Mouse (Mus musculus) ovary, postnatal 36 days (tissue): ENCODE data around the gene Cry2.
A peak's percentile ranks its signal among the peaks of the same experiment; 100 is the strongest.

Experiments
- DNase-seq: peaks from one replicate; pipeline ENCODE4 v3.0.0; 2022; ENCODE audit warnings: low spot score, mixed read lengths

Cry2 gene

DNA sequence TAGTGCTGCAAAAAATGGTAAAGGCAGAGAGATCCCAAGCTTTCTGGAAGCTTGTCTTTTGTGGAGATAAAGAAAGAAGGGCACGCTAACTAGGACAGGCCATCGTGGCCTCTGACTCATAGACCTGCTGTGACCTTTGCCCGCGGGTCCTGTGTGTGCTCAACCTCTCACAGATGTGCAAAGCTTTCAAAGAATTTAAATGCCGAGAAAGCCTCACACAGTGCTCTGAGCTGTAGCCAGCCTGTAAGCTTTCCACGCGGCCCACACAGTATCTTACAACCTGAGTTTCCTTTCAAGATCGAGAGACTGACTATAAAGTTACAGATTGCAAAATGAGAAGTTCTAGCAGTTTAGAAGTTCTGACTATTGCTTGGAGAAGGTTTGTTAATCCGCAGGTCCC, 12.0 kb upstream of the Cry2 start:
- no peak for DNase-seq

DNA sequence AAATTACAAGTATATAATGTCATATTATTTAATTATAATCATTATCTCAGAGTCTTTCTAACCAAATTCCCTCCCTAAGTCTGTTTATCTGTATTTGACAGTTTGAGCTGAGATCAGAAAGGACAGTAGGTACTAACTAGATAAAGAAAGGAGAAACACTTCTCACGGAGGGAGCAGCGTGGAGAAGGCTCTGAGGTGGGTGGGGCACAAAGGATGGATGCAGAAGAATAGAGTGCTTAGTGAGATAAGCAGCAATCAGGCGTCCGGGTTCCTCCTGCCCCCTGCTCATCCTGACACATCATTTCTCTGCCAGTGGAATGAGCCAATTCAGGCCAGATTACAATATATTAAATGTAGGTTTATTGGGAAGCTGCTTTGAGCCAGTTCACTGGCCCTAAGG, 10.5 kb upstream of the Cry2 start:
- no peak for DNase-seq

DNA sequence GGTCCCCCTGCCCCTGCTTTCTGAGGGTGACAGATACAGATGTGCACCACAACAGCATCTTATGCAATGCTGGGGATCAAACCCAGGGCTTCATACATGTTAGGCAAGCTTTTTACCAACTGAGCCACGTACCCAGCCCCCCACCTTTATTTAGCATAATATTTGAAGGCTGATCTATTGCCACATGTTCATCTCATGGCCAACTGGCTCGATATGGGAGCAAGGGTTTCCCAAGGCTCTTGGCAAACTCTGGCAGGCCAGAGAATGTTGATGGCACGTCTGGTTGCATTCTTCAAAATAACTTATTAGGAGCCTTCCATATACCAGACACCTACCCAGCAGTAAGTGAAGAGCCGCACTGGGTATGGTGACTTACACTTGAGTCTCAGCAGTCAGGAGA, 9.5 kb upstream of the Cry2 start:
- no peak for DNase-seq

DNA sequence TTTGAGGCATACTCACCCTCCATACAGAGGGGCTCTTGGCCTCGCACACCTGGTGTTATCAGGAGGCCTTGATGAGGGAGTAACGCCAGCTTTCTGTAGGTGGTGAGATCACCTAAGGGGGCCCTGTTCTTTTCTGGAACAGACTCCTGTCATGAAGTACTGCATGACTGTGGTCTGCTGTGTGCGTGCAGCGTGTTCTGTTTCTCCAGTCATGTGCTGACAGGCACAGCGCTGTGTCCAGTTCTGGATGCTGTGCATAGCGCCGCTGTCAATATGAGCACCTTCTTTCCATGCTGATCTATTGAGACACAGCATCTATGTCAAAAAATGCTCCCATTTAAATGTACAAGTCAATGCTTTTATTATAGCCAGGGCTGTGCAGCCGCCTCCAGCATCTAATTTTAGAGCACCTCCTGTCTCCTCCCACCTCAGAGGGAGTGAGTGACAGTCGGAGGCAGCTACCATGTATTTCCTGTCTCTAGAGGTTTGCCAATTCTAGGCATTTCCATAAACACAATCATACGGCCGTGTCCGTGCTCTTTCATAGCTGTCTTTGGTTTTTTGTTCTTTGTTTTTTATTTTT, 8.7 kb upstream of the Cry2 start:
- DNase-seq, result no peak

DNA sequence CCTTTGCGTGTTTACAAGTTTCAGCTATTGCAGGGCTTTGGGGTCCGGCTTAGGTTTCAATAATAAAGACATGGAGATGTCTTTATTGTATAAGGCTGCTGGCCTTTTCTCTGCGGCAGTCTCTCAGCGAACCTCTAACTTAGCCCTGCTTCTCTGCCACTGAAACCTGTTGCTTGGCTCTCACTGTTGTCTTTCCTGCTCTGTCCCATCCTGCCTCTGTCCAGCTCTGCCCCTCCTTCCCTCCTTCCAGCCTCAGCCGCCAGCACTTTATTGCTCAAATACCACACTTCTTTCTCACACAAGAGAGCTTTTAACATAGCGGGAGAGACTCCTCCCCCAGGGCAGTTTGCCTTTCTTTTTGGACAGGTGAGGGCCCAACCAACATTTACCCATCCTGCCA, 6.6 kb upstream of the Cry2 start:
- no peak for DNase-seq

DNA sequence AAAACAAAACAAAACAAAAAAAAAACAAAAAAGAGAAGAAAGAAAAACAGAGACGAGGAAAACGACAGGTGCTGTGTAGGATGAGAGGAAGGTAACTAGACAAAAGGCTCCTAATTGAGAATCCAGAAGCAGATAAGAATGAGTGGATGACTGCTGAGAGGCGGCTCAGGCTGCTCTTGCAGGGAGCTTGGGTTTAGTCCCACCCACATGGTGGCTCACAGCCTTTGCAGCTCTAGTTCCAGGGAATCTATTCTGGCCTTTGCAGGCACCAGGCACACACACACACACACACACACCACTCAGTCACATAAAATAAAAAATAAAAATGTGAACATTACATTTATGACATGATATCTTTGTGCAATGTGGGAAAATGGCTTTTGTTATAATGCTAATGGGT, 4.7 kb upstream of the Cry2 start:
- DNase-seq, result no peak

DNA sequence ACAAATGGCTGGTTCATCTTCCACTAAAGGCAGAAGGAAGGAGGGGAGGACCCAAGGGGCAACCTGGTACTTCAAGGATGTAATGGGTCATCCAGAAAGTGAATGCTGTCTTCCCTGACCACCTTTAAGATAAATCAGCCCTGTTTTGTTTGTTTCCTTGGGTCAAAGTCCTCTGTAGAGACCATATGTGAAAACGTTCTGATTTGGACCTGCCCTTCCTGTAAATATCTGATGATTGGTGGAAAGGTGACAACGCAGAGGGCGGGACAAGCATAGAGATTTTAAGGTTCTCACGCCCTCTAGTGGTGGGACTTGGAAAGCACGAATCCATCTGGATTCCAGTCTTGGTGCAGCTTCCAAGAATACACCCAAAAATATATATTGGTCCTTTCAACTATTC, 4.0 kb upstream of the Cry2 start:
- peak; percentile 63 for DNase-seq

DNA sequence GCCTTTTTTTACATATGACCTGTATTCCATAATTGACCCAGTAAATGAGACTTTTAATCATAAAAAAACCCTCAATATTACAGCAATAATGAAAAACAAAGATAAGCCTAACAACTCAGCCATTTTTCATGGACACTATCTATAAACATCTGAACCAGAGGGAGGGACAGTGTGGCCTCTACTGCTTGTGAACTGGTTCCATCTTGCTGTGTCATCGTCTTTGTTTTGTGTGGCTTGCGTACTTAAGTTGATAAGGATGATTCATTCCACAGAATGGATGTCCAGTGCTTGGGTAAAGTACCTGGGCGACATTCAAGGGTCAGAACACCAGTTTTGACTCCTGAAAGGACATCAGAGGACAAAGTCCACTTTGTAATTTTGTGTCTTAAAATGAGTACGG, 3.5 kb upstream of the Cry2 start:
- no peak for DNase-seq

DNA sequence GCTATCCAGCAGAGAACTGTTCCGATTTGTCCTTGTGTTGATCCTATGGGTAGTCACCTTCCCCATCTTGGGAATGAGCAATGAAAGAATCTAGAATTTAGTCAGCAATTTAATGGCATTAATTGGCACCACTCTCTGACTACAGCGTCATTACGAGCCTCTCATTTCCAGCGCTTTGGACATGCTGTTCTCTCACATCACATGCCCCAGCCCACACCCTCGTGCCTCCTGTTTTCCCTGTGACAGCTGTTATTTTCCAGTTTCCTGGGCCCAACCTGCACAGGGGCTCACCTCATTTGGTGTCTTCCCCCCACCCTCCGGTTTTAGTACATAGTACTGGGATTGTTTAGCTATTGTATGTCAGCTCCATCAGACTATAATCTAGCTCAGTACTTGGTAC, 1.2 kb upstream of the Cry2 start:
- no peak for DNase-seq

DNA sequence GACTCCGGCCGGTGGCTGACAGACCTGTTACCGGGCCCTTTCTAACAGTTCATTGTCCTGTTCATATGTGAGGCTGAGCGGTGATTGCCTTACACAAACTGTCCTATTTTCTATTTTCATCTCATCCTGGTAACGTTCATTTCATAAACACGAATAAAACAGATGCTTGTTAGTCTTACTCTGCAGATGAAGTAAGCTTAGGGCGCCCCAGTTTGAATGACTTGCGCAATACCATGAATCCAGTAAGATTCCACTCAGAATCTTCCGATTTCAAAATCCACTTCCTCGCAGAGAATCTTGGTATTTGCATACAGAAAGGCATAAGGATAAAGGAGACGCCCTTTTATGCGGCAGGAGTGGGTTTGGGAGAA, 517 bp upstream of the Cry2 start:
- DNase-seq, result no peak

DNA sequence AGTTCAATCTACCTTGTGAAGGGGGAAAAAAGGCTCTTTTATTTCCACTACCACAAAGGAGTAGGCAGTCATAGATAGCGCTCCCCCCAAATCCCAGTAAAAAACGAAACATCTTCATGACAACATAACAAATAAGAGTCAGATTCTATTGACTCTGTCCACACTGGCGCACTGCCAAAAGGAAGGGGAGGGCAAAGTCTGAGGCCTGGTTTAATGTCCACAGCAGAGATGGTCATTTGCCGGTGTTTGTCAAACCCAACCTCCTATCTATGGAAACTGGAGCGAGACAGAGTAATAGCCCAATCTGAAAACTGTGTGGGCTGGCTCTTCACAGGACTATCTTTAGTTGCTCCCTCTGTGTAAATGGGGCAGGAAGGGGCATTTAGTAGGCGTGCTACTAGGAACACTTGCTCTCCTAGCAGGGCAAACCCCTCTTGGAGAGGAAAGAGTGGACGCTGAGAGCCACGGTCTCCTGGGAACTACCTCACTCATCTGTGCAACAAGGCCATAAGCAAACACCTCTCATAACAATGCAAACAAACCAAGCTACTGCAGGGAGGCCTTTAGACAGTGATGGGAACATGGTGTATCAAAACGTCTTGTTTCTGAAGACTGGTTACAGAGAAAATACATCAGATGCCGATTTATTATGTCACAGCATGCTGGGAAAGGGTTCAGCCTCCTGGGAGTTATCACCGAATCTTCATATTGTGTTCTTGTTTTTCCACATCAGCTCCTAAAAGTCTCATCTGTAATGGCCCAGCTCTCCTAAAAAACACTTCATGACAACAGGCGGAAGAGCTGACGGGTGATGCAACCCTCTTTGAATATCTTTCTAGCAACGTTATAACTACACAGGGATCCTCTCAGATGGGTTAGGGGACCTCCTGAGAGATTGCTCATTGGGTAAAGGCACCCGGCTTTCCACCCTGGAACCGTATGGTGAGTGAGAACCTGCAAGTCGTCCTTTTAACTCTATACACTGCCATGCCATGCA, 1.2 kb downstream of the Cry2 start:
- DNase-seq, result peak; percentile 55

DNA sequence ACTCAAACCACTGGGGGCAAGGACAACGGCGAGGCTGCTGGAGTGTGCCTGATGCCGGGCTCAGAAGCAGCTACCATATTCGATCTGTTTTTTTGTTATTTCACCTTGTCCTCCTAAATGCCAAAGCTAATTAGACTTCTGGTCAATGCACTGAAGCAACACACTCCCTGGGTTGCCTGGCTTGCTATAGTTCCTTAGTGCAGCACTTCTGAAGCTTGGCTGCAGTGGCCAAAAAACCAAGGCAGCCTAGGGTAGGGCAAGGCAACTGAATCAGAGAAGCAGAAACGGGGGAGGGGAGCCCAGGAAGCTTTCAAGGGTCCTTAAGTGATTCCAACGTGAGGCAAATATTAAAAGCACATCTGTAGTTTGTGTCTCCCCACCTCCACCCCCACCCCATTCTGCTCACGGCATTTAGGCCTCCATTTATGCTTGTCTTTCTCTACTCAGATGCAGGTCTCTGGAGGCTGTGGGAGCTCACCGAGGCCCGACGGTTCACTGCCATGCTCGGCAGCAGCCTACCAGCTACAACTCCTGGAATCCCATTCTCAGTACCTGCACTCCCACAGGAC, 2.1 kb downstream of the Cry2 start:
- no peak for DNase-seq

DNA sequence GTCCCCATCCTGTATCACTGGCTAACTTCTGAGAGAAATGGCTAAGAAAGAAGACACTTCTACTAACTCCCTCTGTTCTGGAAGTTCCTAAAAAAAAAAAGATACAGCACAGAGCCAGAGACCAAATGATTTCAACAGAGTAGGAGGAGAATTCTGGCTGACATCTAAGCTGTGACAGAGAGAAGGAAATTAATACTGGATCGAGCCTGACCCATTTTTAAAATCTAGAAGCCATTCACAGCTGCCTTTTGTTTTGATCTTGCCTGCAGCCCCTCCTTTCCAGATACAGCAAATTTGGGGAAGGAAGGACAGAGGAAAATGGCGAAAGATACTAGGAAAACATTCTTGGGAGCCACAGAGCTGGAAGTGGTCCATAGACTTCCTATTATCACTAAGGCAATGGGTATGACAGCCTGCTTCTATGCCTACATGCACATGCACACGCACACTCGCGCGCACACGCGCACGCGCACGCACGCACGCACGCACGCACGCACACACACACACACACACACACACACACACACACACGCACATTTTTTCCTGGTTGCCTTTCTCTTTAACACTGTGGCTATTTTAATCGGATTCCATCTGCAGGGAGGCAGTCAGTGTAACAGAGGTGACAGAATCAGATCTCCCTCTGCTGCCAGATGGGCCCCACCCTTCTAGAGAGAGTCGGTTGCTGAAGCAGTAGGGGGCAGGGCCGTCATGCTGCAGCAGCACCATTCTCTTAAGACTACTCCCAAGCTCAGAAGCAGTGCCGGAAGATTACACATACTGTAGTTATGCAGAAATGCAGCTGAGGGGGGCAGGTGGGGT, 2.9 kb downstream of the Cry2 start:
- peak; percentile 44 for DNase-seq

DNA sequence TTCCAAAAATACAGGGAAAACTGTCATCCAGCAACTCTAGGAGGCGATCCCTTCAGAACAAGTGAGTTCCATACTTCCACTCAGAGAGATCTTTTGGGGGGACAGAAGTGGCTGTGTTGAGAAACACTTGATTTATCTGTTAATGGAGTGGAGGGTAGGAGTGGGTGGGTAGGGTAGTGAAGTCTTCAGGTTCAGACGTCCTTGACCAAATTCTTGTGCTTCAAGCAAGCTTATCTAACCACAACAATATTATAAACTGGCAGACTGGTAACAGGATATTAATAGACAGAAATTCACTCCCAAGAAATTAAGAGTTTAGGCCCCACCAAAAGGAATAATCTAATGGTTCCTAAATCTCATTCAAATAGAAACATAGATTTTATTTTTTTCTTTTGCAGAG, 3.8 kb downstream of the Cry2 start:
- no peak for DNase-seq

DNA sequence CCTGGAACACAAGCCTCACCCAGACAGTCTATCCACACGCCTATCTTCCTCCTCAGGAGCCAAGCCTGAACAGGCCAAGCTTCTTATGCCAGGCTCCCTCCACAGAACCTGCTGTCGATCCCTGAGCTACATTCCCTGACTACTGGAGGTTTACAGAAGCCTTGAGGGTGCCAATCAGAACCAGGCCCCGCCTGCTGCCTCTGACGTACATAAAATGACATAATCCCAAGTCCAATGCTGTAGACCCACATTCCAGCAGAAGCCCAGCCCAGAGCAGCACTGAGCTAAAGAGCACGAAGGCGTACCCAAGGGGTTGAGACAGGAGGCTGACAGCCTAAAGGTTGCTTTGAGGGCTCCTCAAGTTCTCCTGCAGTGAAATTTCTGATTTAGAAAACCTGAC, 6.0 kb downstream of the Cry2 start:
- peak; percentile 43 for DNase-seq

DNA sequence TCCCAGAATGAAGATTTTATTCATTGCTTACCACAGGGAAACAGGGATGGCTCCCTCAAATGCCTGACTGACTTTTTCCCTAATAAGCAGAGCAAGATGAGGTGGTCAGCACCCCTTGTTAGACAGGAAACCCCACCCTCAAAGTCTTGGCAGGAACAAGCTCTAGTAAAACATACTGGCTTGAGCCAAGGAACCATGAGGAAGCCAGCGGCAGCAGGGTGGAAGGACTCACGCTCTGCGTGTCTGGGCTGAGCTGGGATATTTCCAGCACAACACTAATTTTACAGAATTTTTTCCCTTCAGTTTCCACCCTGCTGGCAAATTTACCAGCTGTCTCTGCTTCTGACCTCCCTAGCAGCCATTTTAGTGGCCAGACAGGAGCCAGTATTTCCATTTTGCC, 7.4 kb downstream of the Cry2 start:
- DNase-seq, result no peak

DNA sequence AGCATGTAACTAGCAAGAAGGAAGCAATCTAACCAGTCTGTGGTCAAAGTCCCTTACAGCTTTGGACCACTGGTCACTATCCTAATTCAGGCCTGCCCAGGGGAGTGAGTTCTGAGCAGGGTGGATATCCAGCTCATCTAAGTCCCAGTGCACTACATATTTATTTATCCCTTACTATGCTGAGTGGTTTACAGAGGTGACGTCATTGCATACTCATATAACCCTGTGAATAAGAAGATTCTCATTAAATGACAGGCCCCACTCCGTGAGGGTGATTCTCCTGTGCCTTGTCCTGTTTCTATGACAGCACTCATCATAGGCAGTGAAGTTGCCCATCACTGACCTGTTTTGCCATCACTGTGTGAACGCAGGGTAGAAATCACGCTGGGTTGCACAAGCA, 8.5 kb downstream of the Cry2 start:
- no peak for DNase-seq

DNA sequence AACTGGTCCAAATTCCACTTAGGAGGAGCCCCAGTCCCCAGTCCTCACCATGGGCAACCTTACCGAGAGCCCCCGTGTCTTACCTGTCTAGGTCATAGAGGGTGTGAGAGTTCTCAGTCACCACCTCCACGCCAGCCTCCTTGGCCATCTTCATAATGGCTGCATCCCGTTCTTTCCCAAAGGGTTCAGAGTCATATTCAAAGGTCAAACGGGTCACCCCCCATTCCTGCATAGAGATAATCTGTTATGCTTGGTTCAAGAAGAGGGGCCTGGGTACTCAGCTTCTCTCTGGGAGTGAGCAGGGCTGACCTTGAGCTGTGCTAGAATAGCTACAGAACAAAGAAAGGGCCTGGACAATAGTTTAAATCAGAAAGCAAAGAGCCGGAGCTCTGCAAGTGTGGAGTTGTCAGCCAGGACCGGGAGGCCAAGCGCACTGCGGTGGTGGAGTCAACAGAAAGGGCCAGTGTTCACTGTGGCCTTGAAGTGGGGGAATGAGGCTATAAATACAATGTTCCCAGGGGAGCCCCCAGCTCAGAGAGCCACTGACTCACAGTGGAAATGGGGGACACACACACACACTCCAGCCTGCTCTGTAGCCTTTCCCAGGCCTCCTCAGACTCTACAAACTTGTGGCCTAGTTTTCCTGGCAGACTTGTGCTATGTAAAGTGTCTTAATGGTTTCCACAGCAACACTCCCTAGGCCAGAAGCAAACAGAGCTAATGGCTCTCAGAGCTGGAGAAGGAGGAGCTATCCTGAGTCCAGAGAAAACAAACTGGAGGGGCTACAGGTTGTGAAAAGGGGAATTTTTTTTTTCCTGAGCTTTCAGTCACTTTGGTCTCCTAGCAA, 9.2 kb downstream of the Cry2 start:
- DNase-seq, result peak; percentile 45

DNA sequence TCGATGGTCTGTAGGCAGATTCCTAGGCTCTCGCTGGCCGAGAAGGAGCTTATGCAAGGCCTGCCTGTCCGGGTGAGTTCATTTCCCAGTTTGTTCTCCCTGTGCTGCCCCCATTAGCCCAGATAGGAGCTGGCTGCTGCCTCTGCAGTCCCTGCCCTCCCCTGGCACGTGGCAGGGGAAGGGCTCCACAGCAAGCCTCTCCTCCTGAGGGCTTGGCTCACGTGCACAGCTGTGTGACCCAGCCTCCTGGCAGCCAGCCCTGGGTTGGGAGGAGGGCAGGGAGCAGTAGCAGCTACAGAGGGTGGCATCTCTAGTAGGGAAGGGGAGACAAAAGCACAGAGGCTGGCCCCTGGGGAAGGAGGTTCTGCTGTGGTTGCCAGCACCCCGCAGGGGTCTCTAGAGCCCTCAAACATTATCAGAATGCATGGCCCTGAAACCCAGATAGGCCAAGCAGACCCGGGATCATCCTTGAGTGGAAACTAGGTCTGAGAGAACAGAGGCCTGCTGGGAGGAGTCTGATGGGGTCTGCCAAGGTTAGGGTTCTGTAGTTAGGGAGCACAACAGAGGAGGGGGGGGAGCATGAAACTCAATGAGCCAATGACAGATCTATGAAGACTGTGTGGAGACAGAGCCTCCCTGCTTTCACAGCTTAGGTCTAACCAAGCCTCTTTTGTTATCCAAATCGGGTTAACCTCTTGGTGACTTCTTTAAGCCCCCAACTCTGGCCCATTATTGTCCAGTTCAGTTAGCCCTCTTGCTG, 10.0 kb downstream of the Cry2 start:
- peak; percentile 93 for DNase-seq

DNA sequence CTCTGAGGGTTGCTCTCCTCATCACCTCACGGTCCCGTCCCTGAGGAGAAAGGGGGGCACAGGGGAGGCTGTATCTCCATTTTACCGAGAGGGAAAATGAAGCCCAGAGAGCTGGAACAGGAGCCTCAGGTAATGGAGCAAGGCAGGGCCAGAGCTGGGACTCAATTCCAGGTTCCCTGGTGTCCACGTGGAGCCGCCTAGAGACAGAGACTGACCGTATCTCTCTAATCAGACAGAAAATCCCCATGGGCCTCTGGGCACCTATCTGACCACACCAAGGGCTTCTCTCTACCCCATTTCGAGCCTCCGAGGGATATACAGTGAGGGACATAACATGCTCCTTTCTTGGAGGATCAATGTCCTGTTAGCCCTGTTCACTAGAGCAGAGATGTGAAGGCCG, 10.7 kb downstream of the Cry2 start:
- DNase-seq, result no peak
